Mouse (Mus musculus) heart, adult 2 months (tissue): ENCODE data around the gene Pgm5.

Experiments
- CTCF ChIP-seq: fragments of 200-600 bp; IDR thresholded peaks from 2 replicates; pipeline ENCODE4 v1.8.1; 2022; ENCODE audit warnings: antibody characterized with exemption, mild to moderate bottlenecking, moderate library complexity
- EP300 ChIP-seq: fragments of 200-500 bp; IDR thresholded peaks from 2 replicates; pipeline ENCODE4 v1.6.1; 2011; ENCODE audit warnings: low read depth, low read length, control low read depth; ENCODE audit not compliant: insufficient read depth
- POLR2A ChIP-seq: fragments of 200-500 bp; IDR thresholded peaks from 2 replicates; pipeline ENCODE4 v1.6.1; 2011; ENCODE audit warnings: mild to moderate bottlenecking, low read depth, low read length, control low read depth; ENCODE audit not compliant: insufficient read depth

DNA sequence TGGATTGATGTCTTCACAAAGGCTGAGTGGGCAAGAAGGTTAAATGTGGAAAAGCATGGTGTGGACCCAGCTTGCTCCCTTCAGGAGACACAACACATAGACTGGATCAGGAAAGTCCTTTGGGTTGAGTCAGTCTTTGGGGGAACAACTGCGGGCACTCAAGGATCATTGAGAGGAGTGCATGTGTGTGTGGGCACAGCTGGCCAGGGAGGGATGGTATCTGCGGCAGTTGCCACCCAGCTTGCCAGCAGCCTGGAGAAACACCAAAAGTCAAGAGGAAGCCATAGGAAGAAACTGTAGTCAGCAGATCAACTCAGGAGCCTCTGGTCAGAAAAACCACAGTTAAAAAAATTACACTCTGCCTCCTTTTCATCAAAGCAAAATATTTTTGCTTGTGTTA is 12.8 kb downstream of the Pgm5 start:
- TF ChIP-seq EP300 = no peak
- TF ChIP-seq POLR2A = no peak
- no peak for TF ChIP-seq CTCF
